Mouse (Mus musculus) MEL (cell line): ENCODE data around the gene Ankrd39. TPM values are rescaled to one million over a fixed set of nuclear protein-coding genes. Genes with fewer than 3 reads are reported as not detected.

Experiments
- DNase-seq: peaks from one replicate; pipeline ENCODE4 v3.0.0; 2011; ENCODE audit warnings: low read depth, low spot score
- H3K27ac ChIP-seq: 2 replicates; pipeline ENCODE4 v1.5.1; 2012; ENCODE audit warnings: low read depth, mild to moderate bottlenecking, control low read depth, low read length, moderate library complexity; ENCODE audit not compliant: control insufficient read depth
- H3K27me3 ChIP-seq, 2 experiments: fragments of 150-350 bp in 1 of 2; sonication (generic) in 1 of 2; 2 replicates each; pipeline ENCODE4 v1.6.1; 2012; ENCODE audit warnings: low read length in 2 of 2, mild to moderate bottlenecking in 2 of 2, improper control_type of control experiment in 1 of 2, moderate library complexity in 1 of 2; ENCODE audit not compliant: insufficient read depth in 2 of 2, control insufficient read depth in 1 of 2
- H3K36me3 ChIP-seq, 2 experiments: 2 replicates each; pipeline ENCODE4 v1.6.1; 2012 to 2014; ENCODE audit warnings: low read length in 2 of 2, improper control_type of control experiment in 1 of 2, inconsistent platforms in 1 of 2, mild to moderate bottlenecking in 1 of 2; ENCODE audit not compliant: insufficient read depth in 2 of 2, control insufficient read depth in 1 of 2
- H3K4me1 ChIP-seq, 2 experiments: fragments of 150-350 bp in 1 of 2; sonication (generic) in 1 of 2; 2 replicates each; pipeline ENCODE4 v1.6.1; 2012; ENCODE audit warnings: low read length in 2 of 2, improper control_type of control experiment in 1 of 2, mild to moderate bottlenecking in 1 of 2; ENCODE audit not compliant: insufficient read depth in 2 of 2, control insufficient read depth in 1 of 2
- H3K4me3 ChIP-seq, 2 experiments: fragments of 150-350 bp in 1 of 2; sonication (generic) in 1 of 2; 2 replicates each; pipeline ENCODE4 v1.5.1; 2012; ENCODE audit warnings: low read depth in 2 of 2, low read length in 2 of 2, mild to moderate bottlenecking in 2 of 2, moderate library complexity in 2 of 2, control low read depth in 1 of 2, improper control_type of control experiment in 1 of 2; ENCODE audit not compliant: control insufficient read depth in 1 of 2, insufficient read depth in 1 of 2
- H3K79me2 ChIP-seq: 2 replicates; pipeline ENCODE4 v1.6.1; 2012; ENCODE audit warnings: mild to moderate bottlenecking, low read length, moderate library complexity; ENCODE audit not compliant: control insufficient read depth, poor library complexity, insufficient read depth
- H3K9ac ChIP-seq: 2 replicates; pipeline ENCODE4 v1.6.1; 2012; ENCODE audit warnings: low read depth, mild to moderate bottlenecking, control low read depth, low read length, moderate library complexity; ENCODE audit not compliant: control insufficient read depth, poor library complexity, severe bottlenecking
- H3K9me3 ChIP-seq: fragments of 150-350 bp; sonication (generic); replicated peaks from 2 replicates; pipeline ENCODE4 v1.6.1; 2012; ENCODE audit warnings: mild to moderate bottlenecking, low read length, improper control_type of control experiment, moderate library complexity; ENCODE audit not compliant: insufficient read depth
- BHLHE40 ChIP-seq: IDR thresholded peaks from 2 replicates; pipeline ENCODE4 v1.6.1; 2012; ENCODE audit warnings: low read depth, mild to moderate bottlenecking, inconsistent platforms, low read length, improper control_type of control experiment, borderline replicate concordance
- CHD2 ChIP-seq: IDR thresholded peaks from 2 replicates; pipeline ENCODE4 v1.6.1; 2011; ENCODE audit warnings: low read length, improper control_type of control experiment
- ELF1 ChIP-seq: IDR thresholded peaks from 2 replicates; pipeline ENCODE4 v1.6.1; 2014; ENCODE audit warnings: low read depth, mild to moderate bottlenecking, inconsistent platforms, low read length, improper control_type of control experiment, moderate library complexity
- GABPA ChIP-seq: IDR thresholded peaks from 2 replicates; pipeline ENCODE4 v1.6.1; 2012; ENCODE audit warnings: low read depth, mild to moderate bottlenecking, inconsistent platforms, low read length, improper control_type of control experiment, moderate library complexity
- GATA1 ChIP-seq: IDR thresholded peaks from 2 replicates; pipeline ENCODE4 v1.6.1; 2011; ENCODE audit warnings: low read depth, low read length, improper control_type of control experiment
- JUND ChIP-seq: IDR thresholded peaks from 2 replicates; pipeline ENCODE4 v1.6.1; 2011; ENCODE audit warnings: low read depth, mild to moderate bottlenecking, improper control_type of control experiment, low read length
- KAT2A ChIP-seq: conservative IDR thresholded peaks from 2 replicates; pipeline ENCODE4 v1.6.1; 2012; ENCODE audit warnings: low read depth, low read length, improper control_type of control experiment, inconsistent platforms
- MAFK ChIP-seq: IDR thresholded peaks from 2 replicates; pipeline ENCODE4 v1.6.1; 2011; ENCODE audit warnings: low read depth, mild to moderate bottlenecking, low read length, improper control_type of control experiment, borderline replicate concordance
- MYB ChIP-seq: IDR thresholded peaks from 2 replicates; pipeline ENCODE4 v1.6.1; 2011; ENCODE audit warnings: mild to moderate bottlenecking, low read depth, low read length, improper control_type of control experiment
- POLR2A ChIP-seq, 2 experiments: IDR thresholded peaks; 2 replicates each; pipeline ENCODE4 v1.6.1; 2011 to 2012; ENCODE audit warnings: low read length in 2 of 2, mild to moderate bottlenecking in 2 of 2, control low read depth in 1 of 2, improper control_type of control experiment in 1 of 2, low read depth in 1 of 2, moderate library complexity in 1 of 2; ENCODE audit not compliant: control insufficient read depth in 1 of 2, insufficient read depth in 1 of 2, poor library complexity in 1 of 2
- POLR2AphosphoS2 ChIP-seq: IDR thresholded peaks from 2 replicates; pipeline ENCODE4 v1.6.1; 2011; ENCODE audit warnings: low read length, improper control_type of control experiment
- RCOR1 ChIP-seq: IDR thresholded peaks from 2 replicates; pipeline ENCODE4 v1.6.1; 2012; ENCODE audit warnings: low read depth, mild to moderate bottlenecking, inconsistent platforms, low read length, improper control_type of control experiment
- SIN3A ChIP-seq: IDR thresholded peaks from 2 replicates; pipeline ENCODE4 v1.6.1; 2012; ENCODE audit warnings: low read length, improper control_type of control experiment, inconsistent platforms
- ZMIZ1 ChIP-seq: IDR thresholded peaks from 2 replicates; pipeline ENCODE4 v1.6.1; 2012; ENCODE audit warnings: low read depth, mild to moderate bottlenecking, inconsistent platforms, low read length, improper control_type of control experiment, moderate library complexity
- ZNF384 ChIP-seq: IDR thresholded peaks from 2 replicates; pipeline ENCODE4 v1.6.1; 2012; ENCODE audit warnings: low read depth, mild to moderate bottlenecking, inconsistent platforms, low read length, improper control_type of control experiment
- polyA plus RNA-seq, 2 experiments: library from polyadenylated mRNA; stranded (reverse) in 1 of 2; unstranded in 1 of 2; fragments of >175 nt in 1 of 2; fragments of >200 nt in 1 of 2; gene quantifications; 2 replicates each; pipeline versions ENCODE4 v1.2.1 to v1.2.4; 2012; ENCODE audit warnings: low replicate concordance in 2 of 2, low read depth in 1 of 2; ENCODE audit not compliant: insufficient read length in 2 of 2, insufficient read depth in 1 of 2, missing spikeins in 1 of 2
- total RNA-seq: library from RNA; depleted of rRNA; stranded (reverse); fragments of 300-350 nt; gene quantifications from 2 replicates; pipeline ENCODE4 v1.2.3, GENCODE M21; 2012

Gene Ankrd39
- total and polyA plus RNA-seq, 3 experiments: 9.7 to 14.4 TPM; not detected in 1

DNA sequence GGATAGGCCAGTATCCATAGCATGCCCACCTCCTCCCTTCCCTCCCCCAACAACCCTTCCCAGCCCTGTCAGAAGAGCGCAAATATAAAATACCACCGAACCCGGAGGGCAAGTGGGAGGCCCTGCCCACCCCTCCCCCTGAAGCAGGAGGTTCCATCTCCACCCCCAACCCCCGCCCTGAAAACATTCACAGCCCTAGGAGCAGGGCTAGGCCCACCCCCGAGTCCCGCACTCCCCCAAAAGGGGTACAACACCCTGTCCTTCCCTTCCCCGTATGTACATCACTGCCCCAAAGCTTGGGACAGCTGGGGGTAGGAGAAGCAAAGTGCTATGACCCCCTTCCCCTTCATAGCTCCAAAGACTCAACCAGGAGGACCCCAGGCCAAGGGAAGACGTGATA, 1.5 kb upstream of the Ankrd39 start:
- Histone ChIP-seq H3K36me3 (no peaks in the 10 kb centered on the region), H3K9me3 (no peaks in the 10 kb centered on the region), H3K4me1 (peaks cover 0 to 3% of the 10 kb centered on the region in 2 experiments; a peak in 3 of 4 replicates), H3K79me2 (peaks cover 4% of the 10 kb centered on the region), H3K4me3 (no peak overlapping the region), H3K27ac (no peak overlapping the region), H3K27me3 (no peaks in the 10 kb centered on the region), H3K9ac (no peak overlapping the region)
- DNase-seq: no peak
- TF ChIP-seq ZNF384: no peak
- no peak for TF ChIP-seq ZMIZ1
- TF ChIP-seq BHLHE40: no peak
- no peak for TF ChIP-seq KAT2A
- TF ChIP-seq POLR2AphosphoS2: no peak
- no peak for TF ChIP-seq RCOR1
- no peak for TF ChIP-seq ELF1
- TF ChIP-seq GABPA: no peak
- TF ChIP-seq MAFK: no peak
- TF ChIP-seq MYB: no peak
- TF ChIP-seq POLR2A (IDR thresholded peaks at IDR 0.05; ENCODE audit: control insufficient read depth in 1 of 2, insufficient read depth in 1 of 2, low read depth in 1 of 2, low read length in 2 of 2, poor library complexity in 1 of 2): no peak
- no peak for TF ChIP-seq SIN3A
- TF ChIP-seq CHD2: no peak
- TF ChIP-seq JUND: no peak
- TF ChIP-seq, all 39 proteins: peak for 0

DNA sequence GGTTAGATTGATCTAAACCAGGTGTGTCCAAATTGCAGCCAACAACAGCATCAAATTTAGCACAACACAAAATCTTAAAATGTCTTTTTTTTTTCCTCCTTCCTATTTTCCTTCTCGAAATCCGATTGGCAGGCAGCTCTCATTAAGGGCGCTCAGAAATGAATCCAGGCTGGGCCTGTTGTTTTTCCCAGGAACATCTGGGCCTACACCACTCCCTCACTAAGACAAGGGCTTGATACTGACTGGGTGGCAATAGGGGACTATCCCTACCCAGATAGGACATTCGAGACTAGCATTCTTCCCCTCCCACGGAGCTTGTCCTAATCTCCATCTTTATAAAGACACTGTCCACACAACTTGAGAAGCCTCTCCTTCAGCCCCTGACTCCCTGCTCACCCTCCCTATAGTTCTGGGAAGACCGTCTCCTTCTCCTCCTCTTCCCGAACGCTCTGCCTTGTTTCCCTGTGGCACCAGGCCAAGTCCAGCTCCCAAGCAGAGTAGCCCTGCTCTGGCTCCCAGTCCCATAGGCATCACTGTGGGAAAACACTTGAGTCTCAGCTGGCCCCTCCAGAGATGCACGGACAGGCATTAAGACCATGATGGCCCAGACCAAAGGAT, 845 bp upstream of the Ankrd39 start:
- H3K36me3 ChIP-seq: no peaks in the 10 kb centered on the region
- DNase-seq: no peak

More for the DNA sequence above, 845 bp upstream of the Ankrd39 start:
- no peak overlapping the region for H3K27ac ChIP-seq
- H3K4me3 ChIP-seq: no peak overlapping the region
- TF ChIP-seq GATA1 (no peak), BHLHE40 (no peak)
- peaks cover 0 to 3% of the 10 kb centered on the region in 2 experiments; a peak in 3 of 4 replicates for H3K4me1 ChIP-seq
- H3K9ac ChIP-seq: no peak overlapping the region
- peaks cover 4% of the 10 kb centered on the region for H3K79me2 ChIP-seq
- no peaks in the 10 kb centered on the region for H3K9me3 ChIP-seq
- H3K27me3 ChIP-seq: no peaks in the 10 kb centered on the region
